Mouse (Mus musculus) T-helper 2 cell (primary cell): ENCODE measurements around the gene Vmn2r34.

Source experiments
- in situ Hi-C: fragments of 300-600 bp; cut with MboI, MseI; formaldehyde crosslinking; loops from one replicate; pipeline ENCODE4 v1.15.1; 2025; ENCODE audit warnings: high pct_unique_total_duplicates

The Vmn2r34 gene

GRCm38 (mm10) chr7:7689413-7689812 is at the start of gene Vmn2r34:
Vmn2r34 (minus strand) TSS chr7:7689513.
- in situ Hi-C loops = loop anchor here (10.0 kb wide), 1 partner anchor 1535 kb away; the partner anchor contains the start of gene Vmn2r37

GRCm38 (mm10) chr7:7674032-7674431 is 15.3 kb downstream of the Vmn2r34 start:
- in situ Hi-C loops = loop anchor here (10.0 kb wide), 1 partner anchor 1531 kb away; no protein-coding TSS in a partner anchor
